Mouse (Mus musculus) liver, embryonic 16.5 days (tissue): ENCODE results near the gene Gm21976. TPM values are rescaled to one million over a fixed set of nuclear protein-coding genes. Genes with fewer than 3 reads are reported as not detected.
A peak's percentile ranks its signal among the peaks of the same experiment; 100 is the strongest.

Source experiments
- ATAC-seq: fragments of 200-750 bp; cut with Nextera tagmentation; 2 replicates; pipeline ENCODE4 v1.8.0; 2017; ENCODE audit warnings: low read depth, mild to moderate bottlenecking, moderate number of reproducible peaks, moderate library complexity
- H3K27ac ChIP-seq: fragments of 300-500 bp; sonication (generic); 2 replicates; pipeline ENCODE4 v1.5.1; 2014; ENCODE audit warnings: mild to moderate bottlenecking, low read length
- H3K27me3 ChIP-seq: fragments of 300-500 bp; sonication (generic); 2 replicates; pipeline ENCODE4 v1.6.1; 2014; ENCODE audit warnings: low read depth, low read length, mixed read lengths; ENCODE audit not compliant: control insufficient read depth, insufficient read depth
- H3K36me3 ChIP-seq: fragments of 300-500 bp; sonication (generic); 2 replicates; pipeline ENCODE4 v1.6.1; 2014; ENCODE audit warnings: mild to moderate bottlenecking; ENCODE audit not compliant: control insufficient read depth, insufficient read depth
- H3K4me1 ChIP-seq: fragments of 300-500 bp; sonication (generic); 2 replicates; pipeline ENCODE4 v1.6.1; 2014; ENCODE audit warnings: low read depth, low read length, mixed read lengths; ENCODE audit not compliant: control insufficient read depth
- H3K4me2 ChIP-seq: fragments of 300-500 bp; sonication (generic); 2 replicates; pipeline ENCODE4 v1.6.1; 2014; ENCODE audit warnings: low read depth, low read length, mixed read lengths
- H3K4me3 ChIP-seq: fragments of 300-500 bp; sonication (generic); 2 replicates; pipeline ENCODE4 v1.5.1; 2014; ENCODE audit warnings: low read depth, mild to moderate bottlenecking, low read length
- H3K9ac ChIP-seq: fragments of 300-500 bp; sonication (generic); 2 replicates; pipeline ENCODE4 v1.6.1; 2014; ENCODE audit warnings: low read depth, low read length
- H3K9me3 ChIP-seq: fragments of 300-500 bp; sonication (generic); replicated peaks from 2 replicates; pipeline ENCODE4 v1.6.1; 2016; ENCODE audit warnings: low read length; ENCODE audit not compliant: control insufficient read depth
- WGBS: fragments of 180-500 bp; shearing (Covaris S2); extraction: QIAGEN DNeasy Blood & Tissue Kit; methylation state at CpG from one replicate; pipeline ENCODE4 v1.1.7; 2014; ENCODE audit not compliant: insufficient replicate concordance; 5-methylcytosine and 5-hydroxymethylcytosine counted together
- polyA plus RNA-seq: library from polyadenylated mRNA; unstranded; fragments of >200 nt; fragmentation: Nextera tagmentation; extraction: Ambion mirVana; gene quantifications from 2 replicates; pipeline ENCODE4 v1.2.1, GENCODE M21; 2015

Gene Gm21976
- polyA plus RNA-seq, 1 experiment from 2014 or later: not detected

DNA sequence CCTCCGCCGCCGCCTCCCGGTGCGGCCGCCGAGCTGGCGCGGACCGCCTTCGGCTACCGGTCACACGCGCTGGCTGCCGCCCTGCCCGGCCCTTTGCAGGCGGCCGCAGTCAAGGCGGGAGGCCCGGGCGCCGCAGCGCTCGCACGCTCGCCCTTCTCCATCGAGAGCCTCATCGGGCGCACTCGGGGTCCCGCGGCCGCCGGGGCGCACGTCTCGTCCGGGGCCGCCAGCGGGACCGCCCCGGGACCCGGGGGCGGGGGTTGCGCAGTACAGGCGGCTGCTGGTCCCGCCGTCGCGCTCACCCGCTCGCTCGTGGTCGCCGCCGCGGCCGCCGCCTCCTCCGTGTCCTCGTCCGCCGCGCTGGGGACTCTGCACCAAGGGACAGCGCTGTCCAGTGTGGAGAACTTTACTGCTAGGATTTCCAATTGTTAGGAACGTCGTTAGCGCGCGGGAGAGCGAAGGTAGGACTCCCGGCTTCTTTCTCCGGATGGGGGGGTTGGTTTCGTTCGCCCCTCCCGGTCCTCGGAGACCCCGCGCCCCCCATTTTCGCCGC lies 75.9 kb downstream of the Gm21976 start:
- WGBS: 1% methylated on average over 58 of the region's 81 CpGs
- no peak overlapping the region for H3K27ac ChIP-seq
- H3K4me1 ChIP-seq: peaks cover 5% of the 10 kb centered on the region
- no peak for ATAC-seq
- H3K36me3 ChIP-seq: no peaks in the 10 kb centered on the region
- H3K4me2 ChIP-seq: peak overlapping the region; percentile 52
- peak overlapping the region; percentile 40 for H3K4me3 ChIP-seq
- no peak overlapping the region for H3K9ac ChIP-seq
- no peaks in the 10 kb centered on the region for H3K9me3 ChIP-seq
- H3K27me3 ChIP-seq: peaks cover 95% of the 10 kb centered on the region

DNA sequence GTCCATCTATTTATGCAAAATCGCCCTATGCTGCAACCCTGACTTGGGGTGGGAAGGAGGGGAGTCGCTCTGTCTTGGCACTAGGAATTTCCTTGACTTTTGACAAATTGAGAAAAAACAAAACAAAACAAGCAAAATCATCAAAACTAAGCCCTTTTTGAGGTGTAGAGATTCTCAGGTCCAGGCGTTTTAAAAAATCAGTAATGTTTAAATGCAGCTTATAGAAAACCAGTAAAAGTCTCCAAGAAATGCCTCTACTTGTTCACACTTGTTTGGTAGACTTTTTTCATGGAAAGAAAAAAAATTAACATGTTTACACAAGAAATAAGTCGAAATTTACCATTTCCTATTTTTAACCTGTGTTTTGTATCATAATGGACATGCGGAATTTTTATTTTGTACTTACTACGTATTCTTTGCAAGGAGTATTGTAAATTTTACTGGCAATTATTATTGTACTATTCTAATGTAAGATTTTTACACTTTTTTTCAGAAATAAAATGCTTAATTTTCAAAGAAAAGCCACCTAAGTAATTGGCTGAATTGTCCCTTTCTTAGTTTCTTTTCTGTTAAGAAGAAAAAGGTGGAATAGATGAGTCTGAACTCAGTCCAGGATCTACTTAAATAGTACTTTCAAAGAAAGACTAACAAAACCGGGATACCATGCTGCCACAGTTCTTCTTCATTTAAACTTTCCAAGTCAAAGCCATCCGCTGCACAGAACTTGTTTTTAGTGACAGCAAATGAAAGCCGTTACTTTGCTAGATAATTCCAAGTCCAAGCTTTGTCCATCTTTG lies 76.7 kb downstream of the Gm21976 start:
- Histone ChIP-seq H3K27me3 (peaks cover 95% of the 10 kb centered on the region), H3K9ac (no peak overlapping the region), H3K36me3 (no peaks in the 10 kb centered on the region), H3K4me2 (no peak overlapping the region), H3K9me3 (no peaks in the 10 kb centered on the region), H3K4me3 (no peak overlapping the region), H3K27ac (no peak overlapping the region), H3K4me1 (peaks cover 5% of the 10 kb centered on the region)
- ATAC-seq: no peak
- 5% methylated on average over 9 of the region's 9 CpGs for WGBS

Other genes with a start within 250 kb of the Gm21976 start
- 0.68 and 1.3 TPM in 2 replicates for gene Arhgef28, start 73.4 kb upstream of the Gm21976 start, polyA plus RNA-seq
- 10.0 and 10.6 TPM in 2 replicates for gene Utp15, start 16.8 kb upstream of the Gm21976 start, polyA plus RNA-seq
- 6.6 and 6.7 TPM in 2 replicates for gene Ankra2, start 16.8 kb upstream of the Gm21976 start, polyA plus RNA-seq
- gene Btf3, start 37.1 kb downstream of the Gm21976 start, polyA plus RNA-seq: 258 and 312 TPM in 2 replicates
- not detected in 2 replicates for gene Foxd1, start 74.4 kb downstream of the Gm21976 start, polyA plus RNA-seq
- gene Gm10320, start 212.1 kb downstream of the Gm21976 start, polyA plus RNA-seq: 0.84 and 1.1 TPM in 2 replicates